Mouse (Mus musculus) lung, adult 2 months (tissue): ENCODE measurements around the gene Pcyox1.

ENCODE experiments used
- CTCF ChIP-seq: fragments of 200-500 bp; IDR thresholded peaks from 2 replicates; pipeline ENCODE4 v1.5.1; 2011; ENCODE audit warnings: mild to moderate bottlenecking, low read length, control low read depth; ENCODE audit not compliant: insufficient read depth
- POLR2A ChIP-seq: fragments of 200-500 bp; IDR thresholded peaks from 2 replicates; pipeline ENCODE4 v1.6.1; 2011; ENCODE audit warnings: low read depth, mild to moderate bottlenecking, control low read depth, low read length, borderline replicate concordance; ENCODE audit errors: extremely low read depth

DNA sequence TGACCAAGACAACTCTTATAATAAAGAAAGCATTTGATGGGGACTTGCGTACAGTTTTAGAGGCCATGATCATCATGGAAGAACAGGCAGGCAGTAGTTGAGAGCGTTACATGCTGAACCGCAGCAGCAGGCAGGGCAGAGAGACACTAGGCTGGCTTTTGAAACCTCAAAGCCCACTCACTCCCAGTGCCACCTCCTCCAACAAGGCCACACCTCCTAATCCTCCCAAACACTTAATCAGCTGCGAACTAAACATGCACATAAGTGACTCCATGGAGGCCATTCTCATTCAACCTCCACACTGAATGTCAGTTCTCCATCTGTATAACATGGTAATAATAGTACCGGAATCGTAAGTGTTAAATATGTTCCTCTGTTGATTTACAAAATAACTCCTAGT is 23.4 kb downstream of the Pcyox1 start:
- TF ChIP-seq CTCF (no peak), POLR2A (no peak)
